Mouse (Mus musculus) MEL (cell line): ENCODE results near the gene Tifa. TPM values are rescaled to one million over a fixed set of nuclear protein-coding genes. Genes with fewer than 3 reads are reported as not detected.

ENCODE experiments used
- DNase-seq: peaks from one replicate; pipeline ENCODE4 v3.0.0; 2011; ENCODE audit warnings: low read depth, low spot score
- H3K27ac ChIP-seq: 2 replicates; pipeline ENCODE4 v1.5.1; 2012; ENCODE audit warnings: low read depth, mild to moderate bottlenecking, control low read depth, low read length, moderate library complexity; ENCODE audit not compliant: control insufficient read depth
- H3K27me3 ChIP-seq, 2 experiments: fragments of 150-350 bp in 1 of 2; sonication (generic) in 1 of 2; 2 replicates each; pipeline ENCODE4 v1.6.1; 2012; ENCODE audit warnings: low read length in 2 of 2, mild to moderate bottlenecking in 2 of 2, improper control_type of control experiment in 1 of 2, moderate library complexity in 1 of 2; ENCODE audit not compliant: insufficient read depth in 2 of 2, control insufficient read depth in 1 of 2
- H3K36me3 ChIP-seq, 2 experiments: 2 replicates each; pipeline ENCODE4 v1.6.1; 2012 to 2014; ENCODE audit warnings: low read length in 2 of 2, improper control_type of control experiment in 1 of 2, inconsistent platforms in 1 of 2, mild to moderate bottlenecking in 1 of 2; ENCODE audit not compliant: insufficient read depth in 2 of 2, control insufficient read depth in 1 of 2
- H3K4me1 ChIP-seq, 2 experiments: fragments of 150-350 bp in 1 of 2; sonication (generic) in 1 of 2; 2 replicates each; pipeline ENCODE4 v1.6.1; 2012; ENCODE audit warnings: low read length in 2 of 2, improper control_type of control experiment in 1 of 2, mild to moderate bottlenecking in 1 of 2; ENCODE audit not compliant: insufficient read depth in 2 of 2, control insufficient read depth in 1 of 2
- H3K4me3 ChIP-seq, 2 experiments: fragments of 150-350 bp in 1 of 2; sonication (generic) in 1 of 2; 2 replicates each; pipeline ENCODE4 v1.5.1; 2012; ENCODE audit warnings: low read depth in 2 of 2, low read length in 2 of 2, mild to moderate bottlenecking in 2 of 2, moderate library complexity in 2 of 2, control low read depth in 1 of 2, improper control_type of control experiment in 1 of 2; ENCODE audit not compliant: control insufficient read depth in 1 of 2, insufficient read depth in 1 of 2
- H3K79me2 ChIP-seq: 2 replicates; pipeline ENCODE4 v1.6.1; 2012; ENCODE audit warnings: mild to moderate bottlenecking, low read length, moderate library complexity; ENCODE audit not compliant: control insufficient read depth, poor library complexity, insufficient read depth
- H3K9ac ChIP-seq: 2 replicates; pipeline ENCODE4 v1.6.1; 2012; ENCODE audit warnings: low read depth, mild to moderate bottlenecking, control low read depth, low read length, moderate library complexity; ENCODE audit not compliant: control insufficient read depth, poor library complexity, severe bottlenecking
- H3K9me3 ChIP-seq: fragments of 150-350 bp; sonication (generic); replicated peaks from 2 replicates; pipeline ENCODE4 v1.6.1; 2012; ENCODE audit warnings: mild to moderate bottlenecking, low read length, improper control_type of control experiment, moderate library complexity; ENCODE audit not compliant: insufficient read depth
- BHLHE40 ChIP-seq: IDR thresholded peaks from 2 replicates; pipeline ENCODE4 v1.6.1; 2012; ENCODE audit warnings: low read depth, mild to moderate bottlenecking, inconsistent platforms, low read length, improper control_type of control experiment, borderline replicate concordance
- CTCF ChIP-seq, 3 experiments: IDR thresholded peaks in 2 of 3; conservative IDR thresholded peaks in 1 of 3; 2 replicates each; pipeline ENCODE4 v1.5.1; 2011 to 2012; ENCODE audit warnings: low read length in 3 of 3, low read depth in 2 of 3, mild to moderate bottlenecking in 2 of 3, improper control_type of control experiment in 1 of 3, inconsistent platforms in 1 of 3, mixed read lengths in 1 of 3, moderate library complexity in 1 of 3; ENCODE audit not compliant: control insufficient read depth in 1 of 3, insufficient read depth in 1 of 3, poor library complexity in 1 of 3, severe bottlenecking in 1 of 3
- E2F4 ChIP-seq: IDR thresholded peaks from 2 replicates; pipeline ENCODE4 v1.6.1; 2011; ENCODE audit warnings: low read depth, low read length, improper control_type of control experiment, borderline replicate concordance
- EP300 ChIP-seq, 2 experiments: IDR thresholded peaks; 2 replicates each; pipeline ENCODE4 v1.6.1; 2011; ENCODE audit warnings: improper control_type of control experiment in 2 of 2, low read length in 2 of 2, low read depth in 1 of 2, mild to moderate bottlenecking in 1 of 2
- GABPA ChIP-seq: IDR thresholded peaks from 2 replicates; pipeline ENCODE4 v1.6.1; 2012; ENCODE audit warnings: low read depth, mild to moderate bottlenecking, inconsistent platforms, low read length, improper control_type of control experiment, moderate library complexity
- JUND ChIP-seq: IDR thresholded peaks from 2 replicates; pipeline ENCODE4 v1.6.1; 2011; ENCODE audit warnings: low read depth, mild to moderate bottlenecking, improper control_type of control experiment, low read length
- KAT2A ChIP-seq: conservative IDR thresholded peaks from 2 replicates; pipeline ENCODE4 v1.6.1; 2012; ENCODE audit warnings: low read depth, low read length, improper control_type of control experiment, inconsistent platforms
- MAX ChIP-seq: IDR thresholded peaks from 2 replicates; pipeline ENCODE4 v1.6.1; 2011; ENCODE audit warnings: low read length, improper control_type of control experiment
- MXI1 ChIP-seq: IDR thresholded peaks from 2 replicates; pipeline ENCODE4 v1.6.1; 2011; ENCODE audit warnings: mild to moderate bottlenecking, low read depth, low read length, improper control_type of control experiment
- MYB ChIP-seq: IDR thresholded peaks from 2 replicates; pipeline ENCODE4 v1.6.1; 2011; ENCODE audit warnings: mild to moderate bottlenecking, low read depth, low read length, improper control_type of control experiment
- NELFE ChIP-seq: IDR thresholded peaks from 2 replicates; pipeline ENCODE4 v1.6.1; 2011; ENCODE audit warnings: low read depth, low read length, improper control_type of control experiment
- NRF1 ChIP-seq: IDR thresholded peaks from 2 replicates; pipeline ENCODE4 v1.6.1; 2014; ENCODE audit warnings: low read depth, mild to moderate bottlenecking, inconsistent platforms, low read length, improper control_type of control experiment, moderate library complexity; ENCODE audit not compliant: poor library complexity, insufficient read depth, severe bottlenecking
- POLR2A ChIP-seq, 2 experiments: IDR thresholded peaks; 2 replicates each; pipeline ENCODE4 v1.6.1; 2011 to 2012; ENCODE audit warnings: low read length in 2 of 2, mild to moderate bottlenecking in 2 of 2, control low read depth in 1 of 2, improper control_type of control experiment in 1 of 2, low read depth in 1 of 2, moderate library complexity in 1 of 2; ENCODE audit not compliant: control insufficient read depth in 1 of 2, insufficient read depth in 1 of 2, poor library complexity in 1 of 2
- POLR2AphosphoS5 ChIP-seq: IDR thresholded peaks from 2 replicates; pipeline ENCODE4 v1.6.1; 2012; ENCODE audit warnings: low read depth, borderline replicate concordance, mild to moderate bottlenecking, inconsistent platforms, low read length, moderate library complexity, mixed read lengths
- SIN3A ChIP-seq: IDR thresholded peaks from 2 replicates; pipeline ENCODE4 v1.6.1; 2012; ENCODE audit warnings: low read length, improper control_type of control experiment, inconsistent platforms
- SMC3 ChIP-seq: IDR thresholded peaks from 2 replicates; pipeline ENCODE4 v1.6.1; 2011; ENCODE audit warnings: low read depth, low read length, improper control_type of control experiment
- UBTF ChIP-seq: IDR thresholded peaks from 2 replicates; pipeline ENCODE4 v1.6.1; 2012; ENCODE audit warnings: low read depth, mild to moderate bottlenecking, inconsistent platforms, low read length, improper control_type of control experiment, moderate library complexity, borderline replicate concordance; ENCODE audit not compliant: insufficient read depth
- USF1 ChIP-seq: IDR thresholded peaks from 2 replicates; pipeline ENCODE4 v1.6.1; 2014; ENCODE audit warnings: low read depth, mild to moderate bottlenecking, inconsistent platforms, low read length, improper control_type of control experiment, moderate library complexity
- USF2 ChIP-seq, 2 experiments: IDR thresholded peaks; 2 replicates each; pipeline ENCODE4 v1.6.1; 2011 to 2012; ENCODE audit warnings: improper control_type of control experiment in 2 of 2, low read length in 2 of 2, borderline replicate concordance in 1 of 2, inconsistent platforms in 1 of 2, low read depth in 1 of 2, mild to moderate bottlenecking in 1 of 2; ENCODE audit not compliant: insufficient read depth in 1 of 2
- ZC3H11A ChIP-seq: IDR thresholded peaks from 2 replicates; pipeline ENCODE4 v1.6.1; 2012; ENCODE audit warnings: low read depth, mild to moderate bottlenecking, inconsistent platforms, low read length, improper control_type of control experiment
- polyA plus RNA-seq, 2 experiments: library from polyadenylated mRNA; stranded (reverse) in 1 of 2; unstranded in 1 of 2; fragments of >175 nt in 1 of 2; fragments of >200 nt in 1 of 2; gene quantifications; 2 replicates each; pipeline versions ENCODE4 v1.2.1 to v1.2.4; 2012; ENCODE audit warnings: low replicate concordance in 2 of 2, low read depth in 1 of 2; ENCODE audit not compliant: insufficient read length in 2 of 2, insufficient read depth in 1 of 2, missing spikeins in 1 of 2
- total RNA-seq: library from RNA; depleted of rRNA; stranded (reverse); fragments of 300-350 nt; gene quantifications from 2 replicates; pipeline ENCODE4 v1.2.3, GENCODE M21; 2012

The Tifa gene
- total and polyA plus RNA-seq, 3 experiments, result 1.7 to 3.0 TPM; not detected in 1

DNA sequence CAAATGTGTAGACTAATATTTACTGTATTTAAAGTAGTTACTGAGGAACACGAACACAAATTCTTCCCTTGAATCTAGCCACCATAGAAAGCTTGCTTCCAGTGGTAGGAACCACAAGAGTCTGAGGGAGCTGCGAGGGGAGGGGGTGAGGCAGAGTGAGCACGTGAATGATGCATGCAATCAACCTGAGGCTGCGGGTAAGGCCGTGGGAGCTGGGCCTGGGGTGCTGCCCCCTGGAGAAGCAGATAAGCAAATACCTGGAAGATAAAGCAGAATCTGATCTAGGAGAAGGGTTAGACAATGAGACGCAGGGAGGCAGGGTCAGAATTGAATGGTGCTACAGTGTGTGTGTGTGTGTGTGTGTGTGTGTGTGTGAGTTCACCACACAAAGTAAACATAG, 41.5 kb downstream of the Tifa start:
- peaks cover 33% of the 10 kb centered on the region for H3K79me2 ChIP-seq
- H3K9ac ChIP-seq, result no peak overlapping the region
- peaks cover 9 to 13% of the 10 kb centered on the region in 2 experiments for H3K36me3 ChIP-seq
- no peak overlapping the region for H3K4me3 ChIP-seq
- H3K9me3 ChIP-seq, result no peaks in the 10 kb centered on the region
- no peak for DNase-seq
- H3K27me3 ChIP-seq, result no peaks in the 10 kb centered on the region
- no peak overlapping the region for H3K27ac ChIP-seq
- no peak for TF ChIP-seq NRF1
- TF ChIP-seq CTCF (IDR thresholded peaks at IDR 0.05 in 2 of 3, conservative IDR thresholded peaks at IDR 0.05 in 1 of 3; ENCODE audit: control insufficient read depth in 1 of 3, insufficient read depth in 1 of 3, low read depth in 2 of 3, low read length in 3 of 3, poor library complexity in 1 of 3, severe bottlenecking in 1 of 3), result 0 out of 6 replicates have a peak, but pooled peaks of 1 of the 3 experiments have one; percentile 6
- no peak for TF ChIP-seq JUND
- TF ChIP-seq USF1, result no peak
- peaks cover 5 to 7% of the 10 kb centered on the region in 2 experiments for H3K4me1 ChIP-seq

DNA sequence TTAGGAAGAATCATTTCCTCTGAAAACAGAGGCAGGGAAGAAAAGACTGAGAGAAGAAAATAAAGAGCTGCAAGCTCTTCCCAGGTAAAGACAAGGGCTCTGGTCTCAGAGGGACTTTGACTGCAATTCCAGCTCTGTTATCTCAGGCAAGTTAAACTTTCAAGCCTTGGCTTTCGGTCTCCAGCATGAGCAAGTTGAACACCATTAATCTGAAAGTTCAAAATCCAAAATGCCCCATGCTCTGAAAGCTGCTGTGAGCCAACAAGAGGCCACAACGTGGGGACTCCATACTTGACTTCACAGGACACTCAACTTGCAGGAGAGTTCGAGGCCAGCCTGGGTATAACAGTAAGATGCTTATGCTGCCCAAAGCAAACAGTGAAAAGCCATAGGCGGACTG, 44.4 kb downstream of the Tifa start:
- no peaks in the 10 kb centered on the region for H3K9me3 ChIP-seq
- peaks cover 9 to 26% of the 10 kb centered on the region in 2 experiments for H3K36me3 ChIP-seq
- peaks cover 39% of the 10 kb centered on the region for H3K79me2 ChIP-seq
- H3K4me3 ChIP-seq, result no peak overlapping the region
- no peak for DNase-seq
- H3K27me3 ChIP-seq, result no peaks in the 10 kb centered on the region
- no peak for TF ChIP-seq E2F4
- no peak for TF ChIP-seq MYB
- TF ChIP-seq POLR2AphosphoS5, result no peak
- no peak for TF ChIP-seq MXI1
- no peak for TF ChIP-seq NELFE
- no peak for TF ChIP-seq POLR2A (IDR thresholded peaks at IDR 0.05; ENCODE audit: control insufficient read depth in 1 of 2, insufficient read depth in 1 of 2, low read depth in 1 of 2, low read length in 2 of 2, poor library complexity in 1 of 2)
- TF ChIP-seq UBTF, result no peak
- no peak for TF ChIP-seq USF2 (IDR thresholded peaks at IDR 0.05; ENCODE audit: borderline replicate concordance in 1 of 2, insufficient read depth in 1 of 2, low read depth in 1 of 2, low read length in 2 of 2)
- TF ChIP-seq KAT2A, result no peak
- no peak for TF ChIP-seq JUND
- no peak overlapping the region for H3K27ac ChIP-seq
- no peak overlapping the region for H3K9ac ChIP-seq
- H3K4me1 ChIP-seq, result peaks cover 9 to 11% of the 10 kb centered on the region in 2 experiments

- TF ChIP-seq ZC3H11A, result no peak
- peak; percentile 7 to 43; a peak in 1 of 4 replicates for TF ChIP-seq EP300 (IDR thresholded peaks at IDR 0.05; ENCODE audit: low read depth in 1 of 2, low read length in 2 of 2)
- peak; percentile 56; the same call in 1 of the 2 replicates for TF ChIP-seq MAX
- TF ChIP-seq SIN3A, result 0 out of 2 replicates have a peak, but pooled peaks have one; percentile 23
- TF ChIP-seq SMC3, result no peak
- TF ChIP-seq USF2 (IDR thresholded peaks at IDR 0.05; ENCODE audit: borderline replicate concordance in 1 of 2, insufficient read depth in 1 of 2, low read depth in 1 of 2, low read length in 2 of 2), result 0 out of 4 replicates have a peak, but pooled peaks of 1 of the 2 experiments have one; percentile 46
- TF ChIP-seq GABPA, result no peak
- TF ChIP-seq BHLHE40, result peak; percentile 74; the same call in 1 of the 2 replicates
- peak; percentile 89 for TF ChIP-seq USF1
- peak overlapping the region; percentile 9 to 94; a peak in 2 of 4 replicates for H3K4me3 ChIP-seq
Measured at GRCm38 (mm10) chr3:127835594-127835993, 46.0 kb downstream of the Tifa start.

More at GRCm38 (mm10) chr3:127835594-127835993, 46.0 kb downstream of the Tifa start:
- peaks cover 33% of the 10 kb centered on the region for H3K79me2 ChIP-seq
- DNase-seq, result peak; percentile 24
- H3K4me1 ChIP-seq, result peaks cover 10 to 13% of the 10 kb centered on the region in 2 experiments
- H3K27me3 ChIP-seq, result no peaks in the 10 kb centered on the region
- peak overlapping the region; percentile 13; the same call in 1 of the 2 replicates for H3K9ac ChIP-seq
- H3K36me3 ChIP-seq, result peaks cover 6 to 26% of the 10 kb centered on the region in 2 experiments; a peak in 3 of 4 replicates
- no peak overlapping the region for H3K27ac ChIP-seq
- H3K9me3 ChIP-seq, result no peaks in the 10 kb centered on the region
